Mouse (Mus musculus): ENCODE measurements at regions not wholly inside any gene's neighbourhood (a gene's known extent, or its start where the extent isn't known, plus 50 kb on each side); places are given as distances from the start of the nearest gene placed in this dataset.

- no peak for DNase-seq (ENCODE audit: low spot score in 2 of 2)
- Histone ChIP-seq H3K27ac (no peak overlapping the region), H3K4me3 (no peak overlapping the region)
- no peak for TF ChIP-seq CTCF (conservative IDR thresholded peaks at IDR 0.05)
Measured at GRCm38 (mm10) chr2:79045508-79045907, 177.6 kb downstream of the Ube2e3 start.

- TF ChIP-seq CTCF (conservative IDR thresholded peaks at IDR 0.05), result no peak
- peak in 1 of 2 experiments; percentile 32 for DNase-seq (ENCODE audit: low spot score in 2 of 2)
- peak overlapping the region; percentile 46; the same call in 1 of the 2 replicates for H3K27ac ChIP-seq
- peak overlapping the region; percentile 10; the same call in 1 of the 2 replicates for H3K4me3 ChIP-seq
Measured at GRCm38 (mm10) chr2:79048020-79048419, 180.1 kb downstream of the Ube2e3 start.

DNA sequence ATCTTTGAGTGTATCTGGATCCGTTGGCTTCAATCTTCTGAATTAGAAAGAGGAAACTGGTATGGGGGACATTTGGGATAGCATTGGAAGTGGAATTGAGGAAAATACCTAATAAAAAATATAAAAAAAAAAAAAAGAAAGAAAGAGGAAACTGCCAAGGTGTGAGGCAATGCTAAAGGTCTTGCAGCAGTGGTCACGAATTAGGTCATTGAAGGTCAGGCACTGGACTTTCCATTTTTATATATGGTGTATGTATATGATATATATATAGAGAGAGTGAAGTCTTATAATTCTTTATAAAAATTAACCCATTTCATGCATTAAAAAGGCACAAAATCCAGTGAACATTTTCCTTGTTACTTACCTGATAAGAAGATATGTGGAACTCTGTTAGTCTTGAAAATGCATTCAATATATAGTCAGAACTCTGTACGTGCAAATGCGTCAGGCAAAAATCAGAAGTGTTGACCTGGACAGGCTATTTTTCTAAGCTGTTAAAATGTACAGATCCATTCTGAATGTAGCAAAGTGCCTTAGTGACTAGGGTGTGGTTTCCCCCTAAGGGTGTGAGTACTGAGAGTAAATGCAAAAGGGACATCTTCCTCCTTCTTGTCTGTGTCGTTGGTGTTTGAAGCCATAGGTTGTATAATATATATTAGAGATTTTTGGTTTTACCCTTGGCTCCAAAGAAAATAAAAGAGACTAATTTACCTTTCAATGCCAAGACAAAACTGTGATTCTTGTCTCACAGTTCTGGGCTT lies 181.0 kb downstream of the Ube2e3 start:
- no peak overlapping the region for H3K4me3 ChIP-seq
- H3K27ac ChIP-seq, result no peak overlapping the region
- TF ChIP-seq CTCF (conservative IDR thresholded peaks at IDR 0.05), result no peak
- no peak for DNase-seq (ENCODE audit: low spot score in 2 of 2)

DNA sequence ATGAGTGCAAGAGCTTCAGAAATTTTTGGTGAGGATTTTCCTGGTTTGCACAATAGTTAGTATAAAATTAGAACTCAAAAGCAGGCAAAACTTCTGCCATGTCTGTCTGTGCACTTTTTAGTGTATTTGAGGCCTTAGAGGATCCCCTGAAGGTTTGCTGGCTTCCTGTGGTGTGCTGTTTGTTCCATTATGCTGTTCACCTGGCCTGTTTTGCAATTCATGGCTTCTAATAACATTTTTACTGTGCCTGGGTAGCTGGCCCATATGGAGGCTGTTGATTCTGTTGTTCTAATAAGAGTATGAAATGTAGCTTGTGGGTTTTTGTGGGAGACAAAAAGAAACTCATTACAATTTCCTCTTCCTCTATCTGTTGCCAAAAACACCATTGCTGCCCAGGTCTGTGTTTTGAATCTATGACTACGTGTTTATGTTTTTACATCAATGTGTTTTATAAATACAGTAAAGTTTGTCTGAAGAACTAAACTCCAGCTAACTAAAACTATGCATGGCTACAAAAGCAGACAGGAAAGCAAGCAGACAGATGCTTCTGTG lies 182.6 kb downstream of the Ube2e3 start:
- TF ChIP-seq CTCF (conservative IDR thresholded peaks at IDR 0.05), result no peak
- no peak for DNase-seq (ENCODE audit: low spot score in 2 of 2)
- no peak overlapping the region for H3K4me3 ChIP-seq
- H3K27ac ChIP-seq, result no peak overlapping the region

GRCm38 (mm10) chr2:79052226-79052625 lies 184.3 kb downstream of the Ube2e3 start:
- no peak for DNase-seq (ENCODE audit: low spot score in 2 of 2)
- no peak overlapping the region for H3K27ac ChIP-seq
- TF ChIP-seq CTCF (conservative IDR thresholded peaks at IDR 0.05), result no peak
- no peak overlapping the region for H3K4me3 ChIP-seq

- H3K27ac ChIP-seq, result peak overlapping the region; percentile 41
- TF ChIP-seq CTCF (conservative IDR thresholded peaks at IDR 0.05), result no peak
- DNase-seq (ENCODE audit: low spot score in 2 of 2), result no peak
Measured at GRCm38 (mm10) chr2:79056138-79056537, 188.2 kb downstream of the Ube2e3 start.

DNA sequence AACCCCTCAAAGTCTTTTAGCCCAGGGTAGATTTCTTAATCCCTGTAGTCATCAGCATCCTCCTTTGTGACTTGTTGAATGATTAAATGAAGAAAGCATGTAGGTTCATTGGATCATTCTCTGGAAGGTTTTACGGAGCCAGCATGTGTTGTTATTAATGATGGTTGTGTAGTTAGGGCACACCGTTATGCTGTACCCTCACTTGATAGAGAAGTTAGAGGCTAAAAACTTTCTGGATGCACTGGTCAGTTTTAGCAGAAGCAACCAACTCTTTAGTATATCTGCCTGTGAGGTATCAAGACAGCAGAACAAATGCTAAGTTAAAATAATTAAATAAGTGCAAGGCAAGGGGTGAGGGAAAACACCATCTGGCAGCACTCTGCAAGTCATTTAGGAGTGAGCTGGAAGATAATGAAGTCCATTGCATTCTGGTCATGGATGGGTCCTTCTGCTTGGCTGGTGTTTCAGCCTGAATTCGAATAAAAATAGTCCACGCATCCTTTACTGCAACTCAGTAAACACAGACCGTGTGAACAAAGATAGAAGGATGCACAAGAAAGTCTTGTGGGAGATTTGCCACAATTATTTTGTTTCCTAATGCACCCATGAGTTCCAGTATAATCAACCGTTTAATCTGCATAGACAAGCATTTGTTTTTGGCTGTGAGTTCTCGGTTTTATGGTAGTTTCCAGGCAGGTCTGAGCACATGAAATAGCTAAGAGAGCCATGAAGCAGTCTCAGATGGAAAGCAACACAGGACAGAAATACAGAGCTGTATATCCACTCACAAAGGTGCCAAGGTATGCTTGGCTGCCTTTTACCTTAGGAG lies 191.4 kb downstream of the Ube2e3 start:
- DNase-seq (ENCODE audit: low spot score in 2 of 2), result peak in 1 of 2 experiments; percentile 17
- H3K27ac ChIP-seq, result peak overlapping the region; percentile 3; the same call in 1 of the 2 replicates
- no peak overlapping the region for H3K4me3 ChIP-seq
- no peak for TF ChIP-seq CTCF (conservative IDR thresholded peaks at IDR 0.05)

More at GRCm38 (mm10) chr2:79056138-79056537, 188.2 kb downstream of the Ube2e3 start:
- no peak overlapping the region for H3K4me3 ChIP-seq

GRCm38 (mm10) chr2:79059944-79060238 lies 192.0 kb downstream of the Ube2e3 start:
- Histone ChIP-seq H3K27ac (peak overlapping the region; percentile 3; the same call in 1 of the 2 replicates), H3K4me3 (no peak overlapping the region)
- DNase-seq (ENCODE audit: low spot score in 2 of 2), result no peak
- no peak for TF ChIP-seq CTCF (conservative IDR thresholded peaks at IDR 0.05)

GRCm38 (mm10) chr2:79060320-79060719 lies 192.4 kb downstream of the Ube2e3 start:
- DNase-seq (ENCODE audit: low spot score in 2 of 2), result no peak
- no peak for TF ChIP-seq CTCF (conservative IDR thresholded peaks at IDR 0.05)
- no peak overlapping the region for H3K4me3 ChIP-seq
- 0 out of 2 replicates have a peak overlapping the region, but pooled peaks have one; percentile 85 for H3K27ac ChIP-seq

- Histone ChIP-seq H3K4me3 (no peak overlapping the region), H3K27ac (peak overlapping the region; percentile 85)
- no peak for TF ChIP-seq CTCF (conservative IDR thresholded peaks at IDR 0.05)
- DNase-seq (ENCODE audit: low spot score in 2 of 2), result peak in 1 of 2 experiments; percentile 21
Measured at GRCm38 (mm10) chr2:79061645-79062044, 193.6 kb upstream of the Itga4 start.

- peak in 1 of 2 experiments; percentile 14 for DNase-seq (ENCODE audit: low spot score in 2 of 2)
- TF ChIP-seq CTCF (conservative IDR thresholded peaks at IDR 0.05), result no peak
- Histone ChIP-seq H3K4me3 (no peak overlapping the region), H3K27ac (peak overlapping the region; percentile 85)
Measured at GRCm38 (mm10) chr2:79062196-79062636, 193.0 kb upstream of the Itga4 start.

GRCm38 (mm10) chr2:79063641-79064040 lies 191.6 kb upstream of the Itga4 start:
- Histone ChIP-seq H3K27ac (no peak overlapping the region), H3K4me3 (no peak overlapping the region)
- DNase-seq (ENCODE audit: low spot score in 2 of 2), result no peak
- TF ChIP-seq CTCF (conservative IDR thresholded peaks at IDR 0.05), result no peak

DNA sequence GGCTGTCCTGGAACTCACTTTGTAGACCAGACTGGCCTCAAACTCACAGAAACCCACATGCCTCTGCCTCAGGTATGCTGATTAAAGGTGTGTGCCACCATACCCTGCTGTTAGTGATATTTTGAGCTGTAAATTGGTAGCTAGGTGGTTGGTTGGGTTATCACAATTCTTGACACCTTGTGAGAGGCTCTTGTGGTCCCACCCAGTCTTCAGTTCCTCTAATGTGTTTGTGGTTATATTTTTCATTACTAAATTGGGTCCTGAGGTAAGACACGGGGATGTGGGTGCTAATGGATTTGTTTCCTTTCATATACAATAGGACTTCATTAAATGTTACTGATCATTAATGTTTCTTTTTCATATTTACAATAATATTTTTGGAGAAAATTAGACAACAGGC lies 189.9 kb upstream of the Itga4 start:
- no peak for DNase-seq (ENCODE audit: low spot score in 2 of 2)
- H3K4me3 ChIP-seq, result no peak overlapping the region
- H3K27ac ChIP-seq, result no peak overlapping the region
- no peak for TF ChIP-seq CTCF (conservative IDR thresholded peaks at IDR 0.05)

Data from layer of hippocampus, adult 2 months (tissue).